Mouse (Mus musculus) layer of hippocampus, adult 11-12 months (tissue): ENCODE results near the gene Slc32a1.
A peak's percentile ranks its signal among the peaks of the same experiment; 100 is the strongest.

Source experiments
- DNase-seq: peaks from one replicate; pipeline ENCODE4 v3.0.0; 2022; ENCODE audit warnings: low spot score

The Slc32a1 gene

DNA sequence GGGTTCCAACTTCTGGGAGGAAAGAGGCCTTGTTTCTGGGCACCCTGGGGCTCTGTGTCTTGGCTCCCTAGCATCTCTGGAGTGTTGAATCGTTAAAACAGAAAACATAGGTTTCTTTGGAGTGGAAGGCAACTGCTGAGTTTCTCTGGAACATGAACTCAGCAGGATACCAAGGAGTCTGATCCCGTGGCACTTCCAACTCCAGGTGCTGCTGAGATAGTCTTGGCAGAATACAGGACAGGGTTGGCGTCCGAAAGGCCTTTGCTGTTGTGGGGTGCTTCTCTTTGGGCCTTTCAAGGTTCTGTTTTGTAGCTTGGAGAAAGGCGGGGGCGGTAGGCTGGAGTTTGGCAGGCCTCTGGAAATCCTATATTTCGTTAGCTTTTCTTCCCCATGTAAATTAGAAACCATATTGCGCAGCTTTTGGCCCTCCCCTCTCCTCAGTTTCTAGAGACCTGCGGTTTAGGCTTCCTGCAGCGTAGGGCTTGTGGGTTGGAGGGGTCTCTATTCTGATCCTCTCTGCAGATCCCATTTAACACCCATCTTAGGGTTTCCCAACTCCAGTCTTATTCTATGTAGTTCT is 2.2 kb downstream of the Slc32a1 start:
- no peak for DNase-seq

DNA sequence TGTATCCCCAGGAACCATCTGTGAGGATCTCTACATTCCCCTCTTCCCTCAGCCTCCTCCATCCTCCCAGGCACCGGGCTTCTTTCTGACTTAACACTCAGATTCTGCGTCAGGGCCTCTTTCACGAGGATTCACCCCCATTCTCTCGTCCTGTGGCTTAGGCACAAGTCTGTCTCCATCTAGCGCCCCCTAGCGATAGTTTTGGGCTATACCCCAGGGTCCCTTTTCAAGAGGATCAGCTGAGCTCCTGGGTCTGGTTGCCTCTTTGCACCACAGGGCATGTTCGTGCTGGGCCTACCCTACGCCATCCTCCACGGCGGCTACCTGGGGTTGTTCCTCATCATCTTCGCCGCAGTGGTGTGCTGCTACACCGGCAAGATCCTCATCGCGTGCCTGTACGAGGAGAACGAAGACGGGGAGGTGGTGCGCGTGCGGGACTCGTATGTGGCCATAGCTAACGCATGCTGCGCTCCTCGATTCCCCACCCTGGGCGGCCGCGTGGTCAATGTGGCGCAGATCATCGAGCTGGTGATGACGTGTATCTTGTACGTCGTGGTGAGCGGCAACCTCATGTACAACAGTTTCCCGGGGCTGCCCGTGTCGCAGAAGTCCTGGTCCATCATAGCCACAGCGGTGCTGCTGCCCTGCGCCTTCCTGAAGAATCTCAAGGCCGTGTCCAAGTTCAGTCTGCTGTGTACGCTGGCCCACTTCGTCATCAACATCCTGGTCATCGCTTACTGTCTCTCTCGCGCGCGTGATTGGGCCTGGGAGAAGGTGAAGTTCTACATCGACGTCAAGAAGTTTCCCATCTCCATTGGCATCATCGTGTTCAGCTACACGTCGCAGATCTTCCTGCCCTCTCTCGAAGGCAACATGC is 3.2 kb downstream of the Slc32a1 start:
- peak; percentile 65 for DNase-seq

DNA sequence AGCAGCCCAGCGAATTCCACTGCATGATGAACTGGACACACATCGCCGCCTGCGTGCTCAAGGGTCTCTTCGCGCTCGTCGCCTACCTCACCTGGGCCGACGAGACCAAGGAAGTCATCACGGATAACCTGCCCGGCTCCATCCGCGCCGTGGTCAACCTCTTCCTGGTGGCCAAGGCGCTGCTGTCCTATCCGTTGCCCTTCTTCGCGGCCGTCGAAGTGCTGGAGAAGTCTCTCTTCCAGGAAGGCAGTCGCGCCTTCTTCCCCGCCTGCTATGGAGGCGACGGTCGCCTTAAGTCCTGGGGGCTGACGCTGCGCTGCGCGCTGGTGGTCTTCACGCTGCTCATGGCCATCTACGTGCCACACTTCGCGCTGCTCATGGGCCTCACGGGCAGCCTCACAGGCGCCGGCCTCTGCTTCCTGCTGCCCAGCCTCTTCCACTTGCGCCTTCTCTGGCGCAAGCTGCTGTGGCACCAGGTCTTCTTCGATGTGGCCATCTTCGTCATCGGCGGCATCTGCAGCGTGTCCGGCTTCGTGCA is 3.9 kb downstream of the Slc32a1 start:
- no peak for DNase-seq

DNA sequence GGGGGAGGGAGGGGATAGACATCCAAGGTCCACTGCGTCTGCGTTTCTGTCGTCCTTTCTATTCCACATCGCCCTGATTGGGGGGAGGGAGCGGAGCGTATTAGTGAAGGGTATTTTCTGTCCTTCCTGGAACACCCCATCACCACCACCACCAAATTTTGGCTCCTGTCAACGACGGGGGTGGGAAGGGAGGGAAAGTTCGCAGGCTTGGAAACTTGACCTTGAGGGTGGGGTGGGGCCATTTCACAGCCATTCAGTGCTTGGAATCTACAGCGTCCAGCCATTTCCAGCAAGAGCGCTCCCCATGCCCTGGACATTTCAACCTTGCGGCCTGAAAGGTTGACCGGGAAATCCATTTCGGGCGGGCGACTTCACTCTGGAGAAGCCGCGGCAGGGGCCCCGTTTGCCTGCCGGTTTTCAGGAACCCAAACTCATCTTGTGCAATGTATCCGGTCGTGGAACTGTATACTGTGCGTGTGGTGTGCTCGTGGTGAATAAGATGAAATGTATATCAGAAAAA is 4.7 kb downstream of the Slc32a1 start:
- no peak for DNase-seq

DNA sequence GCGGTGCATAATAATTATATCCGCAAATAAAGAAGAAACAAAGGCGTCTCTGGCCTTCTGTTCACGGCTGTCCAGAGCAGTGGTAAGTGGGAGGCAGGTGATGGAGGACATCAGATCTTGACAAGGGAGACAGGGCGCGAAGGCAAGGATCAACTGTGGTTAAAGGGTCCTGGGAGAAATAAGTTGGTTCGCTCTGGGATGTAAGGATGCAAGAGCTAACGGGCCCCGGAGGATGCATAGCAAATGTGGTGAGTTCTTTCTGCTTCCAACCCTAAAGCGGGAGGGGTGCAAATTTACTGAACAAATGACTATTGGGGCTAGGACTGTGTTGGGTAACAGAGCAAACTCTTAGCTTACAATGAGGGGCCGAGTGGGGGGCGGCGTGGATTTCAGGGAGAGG is 5.1 kb downstream of the Slc32a1 start:
- DNase-seq, result no peak

DNA sequence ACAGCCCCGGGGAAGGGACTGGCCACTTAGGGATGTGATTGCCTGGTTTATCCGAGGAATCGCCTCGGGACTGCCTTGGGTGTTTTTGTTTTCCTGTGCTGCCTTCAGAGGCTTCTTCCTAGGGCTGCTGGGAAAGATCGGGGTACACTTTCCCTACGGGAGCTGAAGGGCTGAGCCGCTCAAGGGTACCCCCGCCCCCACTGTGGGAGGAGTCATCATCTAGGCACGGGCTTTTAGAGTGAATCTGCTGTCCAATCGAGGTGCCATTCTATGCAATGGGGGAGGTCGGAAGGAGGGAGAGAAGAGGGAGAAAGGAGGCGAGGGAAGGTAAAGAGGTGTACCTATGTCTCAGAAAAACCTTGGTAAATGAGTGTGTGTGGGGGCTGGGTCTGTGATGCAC is 5.7 kb downstream of the Slc32a1 start:
- no peak for DNase-seq

DNA sequence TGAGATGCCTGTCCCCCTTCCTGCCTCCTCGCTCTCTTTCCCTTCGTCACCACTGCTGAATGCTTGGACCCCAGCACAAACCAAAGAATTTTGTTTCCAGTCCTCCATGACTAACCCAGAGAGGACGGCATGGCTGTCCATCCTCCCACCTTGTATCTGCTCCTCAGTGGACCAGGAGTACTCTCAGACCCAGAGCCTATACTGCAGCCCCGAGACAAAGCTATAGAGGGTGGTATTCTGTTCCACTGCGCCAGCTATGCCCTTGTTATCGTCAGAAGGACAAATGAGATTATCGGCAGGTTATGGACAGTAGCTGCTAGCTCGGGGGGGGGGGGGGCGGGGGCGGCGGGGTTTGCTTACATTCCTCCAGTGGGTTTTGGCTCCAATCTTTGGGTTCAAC is 6.2 kb downstream of the Slc32a1 start:
- DNase-seq, result no peak

DNA sequence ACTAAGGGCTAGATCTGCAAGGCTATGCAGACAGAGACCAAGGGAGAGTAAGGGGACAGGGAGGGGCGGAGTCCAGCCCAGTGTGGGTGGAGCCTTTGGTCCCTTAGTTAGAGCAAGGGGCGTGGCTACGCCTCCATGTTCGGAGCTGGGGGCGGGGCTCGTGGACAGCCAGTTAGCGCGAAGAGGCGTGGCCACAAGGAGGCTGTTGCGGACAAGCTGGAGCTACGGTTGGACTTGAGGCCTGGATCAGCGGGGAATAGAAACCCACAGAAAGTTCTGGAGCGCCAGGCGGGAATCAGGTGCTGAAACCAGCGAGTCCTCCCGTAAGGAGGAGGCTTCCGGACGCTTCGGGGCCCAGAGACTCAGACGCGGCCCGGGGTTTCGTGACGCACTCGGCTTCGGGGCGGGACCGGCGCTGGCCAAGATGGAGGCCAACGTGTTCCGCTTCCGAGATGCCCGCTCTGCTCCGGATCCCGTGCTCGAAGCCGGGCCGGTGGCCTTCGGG is 14.2 kb downstream of the Slc32a1 start, which contains the start of gene Actr5:
Gene Actr5 (plus strand): TSS at position 171 of the 505 bp plus-strand sequence.
- DNase-seq, result peak; percentile 94

DNA sequence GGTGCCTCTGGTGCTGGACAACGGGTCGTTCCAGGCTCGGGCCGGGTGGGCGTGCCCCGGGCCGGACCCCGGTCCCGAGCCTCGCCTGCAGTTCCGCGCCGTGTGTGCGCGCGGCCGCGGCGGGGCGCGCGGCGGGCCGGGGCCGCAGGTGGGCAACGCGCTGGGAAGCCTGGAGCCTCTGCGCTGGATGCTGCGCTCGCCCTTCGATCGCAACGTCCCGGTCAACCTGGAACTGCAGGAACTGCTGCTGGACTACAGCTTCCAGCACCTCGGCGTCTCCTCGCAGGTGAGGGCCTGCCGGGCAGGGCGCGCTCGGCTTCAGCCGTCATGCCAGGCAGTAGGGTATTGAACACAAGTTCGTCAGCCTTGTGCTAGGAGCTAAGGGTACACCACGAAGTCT is 14.7 kb downstream of the Slc32a1 start:
- DNase-seq, result no peak

DNA sequence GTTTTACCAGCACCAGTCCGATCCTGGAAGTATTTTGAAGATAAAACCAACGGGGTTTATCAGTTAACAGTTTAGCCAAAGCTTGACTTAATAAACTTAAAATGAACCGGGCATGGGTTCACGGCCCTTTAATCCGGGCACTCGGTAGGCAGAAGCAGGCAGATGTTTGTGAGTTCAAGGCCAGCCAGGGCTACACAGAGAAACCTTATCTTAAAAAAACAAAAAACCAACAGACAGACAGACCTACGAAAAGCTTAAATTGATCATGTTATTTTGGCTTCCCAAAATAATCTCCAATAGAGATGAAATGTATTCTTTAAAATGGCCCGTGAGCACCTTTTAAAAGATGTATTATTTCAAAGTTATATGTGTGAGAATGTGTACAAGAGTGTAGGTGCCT is 15.1 kb downstream of the Slc32a1 start:
- no peak for DNase-seq

DNA sequence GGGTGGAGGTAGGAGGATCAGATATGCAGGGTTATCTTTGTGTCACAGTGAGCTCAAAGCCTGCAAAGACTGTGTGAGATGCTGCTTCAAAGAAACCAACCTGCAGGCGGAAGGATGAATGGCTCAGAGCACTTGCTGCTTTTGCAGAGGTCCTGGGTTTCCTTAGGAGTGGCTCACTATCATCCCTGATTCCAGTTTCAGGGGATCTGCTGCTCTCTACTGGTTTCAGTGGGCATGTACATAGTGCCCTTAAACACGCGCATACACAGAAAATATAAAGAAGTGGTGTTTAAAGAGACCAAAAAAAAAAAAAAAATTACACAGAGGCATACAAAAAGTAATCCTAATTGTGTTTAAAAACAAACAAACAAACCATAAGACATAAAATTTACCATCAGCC is 18.3 kb downstream of the Slc32a1 start:
- DNase-seq, result no peak

DNA sequence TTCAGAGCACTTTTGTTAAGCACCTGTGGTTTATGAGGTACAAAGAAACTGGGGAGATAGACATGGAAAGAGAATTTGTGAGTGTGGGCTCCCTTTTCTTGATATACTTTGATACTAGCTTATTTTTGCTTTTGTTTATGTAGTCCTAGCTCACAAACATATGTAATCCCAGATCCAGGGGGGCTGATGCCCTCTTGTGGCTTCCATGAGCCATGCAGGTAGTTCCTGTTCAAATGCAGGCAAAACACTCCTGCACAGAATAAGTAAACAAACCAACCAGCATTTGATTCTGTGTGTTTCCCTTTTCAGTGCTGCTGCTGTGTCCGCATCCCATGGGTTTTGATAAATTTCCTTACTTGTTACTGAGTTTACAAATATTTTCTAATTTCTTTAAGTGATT is 18.8 kb downstream of the Slc32a1 start:
- no peak for DNase-seq

DNA sequence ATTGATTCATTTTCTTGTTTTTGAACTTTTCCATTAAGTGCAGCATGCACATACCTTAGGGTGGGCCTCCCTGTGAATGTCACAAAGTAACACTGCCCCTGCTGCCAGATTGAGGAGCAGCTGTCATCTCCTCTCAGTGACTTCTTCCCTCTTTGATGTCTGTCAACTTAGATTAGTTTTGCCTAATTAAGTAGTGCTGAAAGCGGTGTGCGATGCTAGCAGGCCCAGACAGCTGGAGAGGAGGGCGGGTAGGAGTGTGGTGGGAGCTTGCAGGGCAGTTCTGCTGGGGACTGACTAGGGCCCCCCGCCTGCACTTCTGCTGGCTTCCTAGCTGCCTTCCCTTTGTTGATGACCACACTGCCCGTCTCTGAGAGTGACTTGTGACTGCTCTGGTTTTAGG is 21.3 kb downstream of the Slc32a1 start:
- no peak for DNase-seq

DNA sequence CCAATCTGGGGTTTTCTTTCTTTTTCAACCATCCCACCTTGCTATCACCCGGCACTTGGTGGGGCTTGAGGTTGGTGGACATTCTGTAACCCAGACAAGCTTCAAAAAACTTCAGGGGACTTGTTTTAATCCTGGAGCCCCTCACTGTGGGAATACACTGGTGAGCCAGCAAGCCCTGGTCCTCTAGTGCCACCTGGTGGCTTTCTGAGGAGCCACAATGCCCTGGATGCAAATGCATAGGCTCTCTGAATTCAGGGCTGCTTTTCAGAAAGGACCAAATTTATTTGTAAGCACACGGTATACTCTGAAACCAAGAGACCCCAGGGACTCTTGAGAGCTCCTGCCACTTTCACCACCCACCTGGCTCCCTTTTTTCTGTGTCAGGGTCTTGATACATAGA is 31.3 kb downstream of the Slc32a1 start:
- peak; percentile 74 for DNase-seq

DNA sequence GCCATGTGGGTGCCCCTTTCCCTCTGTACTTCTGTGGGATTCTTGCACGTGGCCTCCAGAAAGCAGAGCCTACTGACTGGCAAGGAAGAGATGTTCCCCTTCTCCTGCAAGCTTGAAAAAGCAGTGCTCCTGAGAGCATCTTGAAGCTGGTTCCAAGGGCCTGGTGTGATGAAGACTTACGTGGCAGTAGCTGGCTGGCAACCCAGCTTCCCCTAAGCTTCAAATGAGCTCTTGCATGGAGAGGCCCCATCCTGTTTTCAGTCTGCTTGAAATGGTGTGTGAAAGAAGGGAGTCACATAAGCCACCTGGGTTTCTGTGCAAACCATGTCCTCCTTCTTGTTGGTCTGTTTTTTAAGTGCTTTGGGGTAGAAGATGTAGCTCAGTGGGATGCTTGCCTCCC is 32.0 kb downstream of the Slc32a1 start:
- no peak for DNase-seq

DNA sequence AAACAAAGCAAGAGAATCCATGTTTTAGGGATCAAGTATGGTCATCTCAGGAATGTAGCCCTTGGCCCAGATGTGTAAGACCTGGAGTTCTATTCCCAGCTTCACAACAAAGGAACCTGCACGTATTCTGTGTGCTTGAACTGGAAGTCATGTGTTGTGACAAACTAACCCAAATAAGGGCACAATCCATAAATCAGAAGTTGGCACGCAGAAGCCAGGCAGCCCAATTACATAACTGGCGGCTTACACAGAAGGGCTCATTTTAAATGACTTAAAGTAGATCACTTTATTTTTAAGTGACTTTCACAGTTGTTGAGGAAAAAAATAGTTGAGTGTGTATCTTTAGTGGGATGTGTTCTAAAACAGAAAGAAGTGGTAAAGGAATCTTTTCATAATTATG is 33.2 kb downstream of the Slc32a1 start:
- DNase-seq, result no peak

DNA sequence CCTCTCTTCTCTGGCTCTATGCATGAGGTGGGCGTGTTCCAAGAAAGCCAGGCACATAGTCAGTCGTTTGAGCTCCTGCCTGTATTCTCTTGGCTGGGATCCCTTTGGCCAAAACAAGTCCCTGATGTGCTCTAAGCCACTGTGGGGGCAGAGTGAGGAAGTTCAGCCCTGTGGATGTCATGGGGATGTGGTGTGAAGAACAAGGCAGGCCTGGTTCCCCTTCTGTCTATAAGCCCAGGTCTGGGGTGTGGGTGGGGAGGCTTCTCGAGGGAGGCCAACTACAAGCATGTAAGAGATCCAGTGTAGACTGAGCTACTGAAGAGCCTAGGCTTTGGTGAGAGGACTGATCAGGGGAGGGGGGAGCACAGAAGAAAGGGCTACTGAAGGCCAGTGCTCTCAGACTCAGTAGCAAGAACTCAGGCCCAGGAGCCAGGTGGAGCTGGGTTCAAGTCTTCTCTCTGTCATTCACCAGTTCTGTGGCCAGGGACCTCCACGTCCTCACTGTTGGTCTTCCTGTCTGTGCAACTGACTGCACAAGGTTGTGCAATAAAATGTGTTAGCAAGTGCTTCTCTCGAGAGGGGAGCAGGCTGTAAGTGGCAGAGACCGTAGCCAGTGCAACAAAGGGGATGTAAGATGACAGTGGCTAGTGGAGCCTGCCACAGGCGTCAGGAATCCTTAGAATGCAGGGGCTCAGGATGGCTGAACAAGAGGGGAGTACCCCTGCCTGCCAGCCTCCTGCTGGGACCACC is 40.8 kb downstream of the Slc32a1 start:
- no peak for DNase-seq

DNA sequence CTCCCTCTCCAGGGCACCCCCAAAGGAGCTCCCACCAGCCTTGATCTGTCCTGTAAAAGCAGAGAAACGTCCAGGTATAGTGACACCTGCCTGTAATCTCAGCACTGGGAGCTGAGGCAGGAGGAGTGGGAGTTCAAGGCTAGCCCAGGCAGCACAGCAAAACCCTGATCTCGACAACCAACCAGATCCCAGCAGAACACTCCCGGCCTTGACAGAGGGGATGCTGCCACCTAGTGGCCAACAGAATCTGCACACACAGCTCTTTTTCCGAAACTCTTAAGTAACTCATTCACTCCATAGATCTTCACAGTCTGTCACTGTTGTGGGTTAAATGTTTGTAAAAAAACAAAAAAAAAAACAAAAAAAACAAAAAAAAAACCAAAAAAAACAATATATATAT is 42.4 kb downstream of the Slc32a1 start:
- DNase-seq, result peak; percentile 87

DNA sequence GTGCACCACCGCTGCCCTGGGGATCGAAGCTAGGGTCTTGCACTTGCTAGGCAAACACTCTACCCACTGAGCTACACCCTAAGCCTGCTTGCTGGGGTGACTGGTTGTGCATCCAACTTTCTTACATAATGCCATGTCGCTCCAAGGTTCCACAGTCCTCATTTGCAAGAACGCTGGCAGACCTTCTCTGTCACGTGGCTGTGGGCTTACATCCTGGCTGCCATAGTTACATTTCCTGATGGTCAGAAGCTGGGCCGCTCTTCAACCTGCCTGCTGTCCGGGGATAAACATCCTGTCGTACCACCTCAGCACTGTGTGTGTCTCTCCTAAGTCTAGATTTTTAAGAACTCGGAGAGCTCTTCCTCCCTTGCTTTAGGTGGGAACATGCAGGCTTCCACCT is 44.1 kb downstream of the Slc32a1 start:
- DNase-seq, result no peak

DNA sequence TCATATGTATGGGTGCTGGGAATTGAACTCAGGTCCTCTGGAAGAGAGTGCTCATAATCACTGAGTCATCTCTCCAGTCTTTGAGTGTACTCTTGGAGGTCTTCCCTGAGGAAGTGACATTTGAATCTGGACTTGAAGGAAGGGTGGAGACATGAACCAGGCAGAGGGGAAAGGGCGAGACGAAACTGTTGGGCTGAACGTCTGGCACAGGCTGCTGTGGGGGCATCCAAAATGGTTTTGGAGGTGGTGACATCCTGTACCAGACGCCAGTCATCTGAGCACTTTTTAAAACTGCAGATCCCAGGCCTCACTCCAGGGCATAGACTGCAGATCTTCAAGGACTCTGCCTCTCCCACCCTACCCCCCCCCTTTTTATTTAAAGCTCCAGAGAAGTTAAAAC is 45.2 kb downstream of the Slc32a1 start:
- no peak for DNase-seq

DNA sequence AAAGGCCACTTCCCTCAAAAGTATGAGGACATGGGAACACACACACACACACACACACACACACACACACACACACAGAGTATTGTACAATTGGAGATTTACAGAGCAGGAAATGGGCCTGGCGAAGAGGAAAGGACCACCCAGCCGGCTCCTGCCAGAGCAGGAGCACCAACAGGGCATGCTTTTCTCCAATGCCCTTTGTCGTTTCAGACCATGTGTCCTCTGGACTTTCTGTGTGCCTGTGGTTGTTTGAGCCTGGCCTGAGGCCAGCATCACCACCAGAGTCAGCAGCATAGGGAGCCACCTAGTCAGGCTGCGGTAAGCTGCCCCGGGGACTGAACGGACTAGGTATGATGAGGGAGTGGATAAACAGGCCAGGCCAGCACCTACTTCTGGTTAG is 48.3 kb downstream of the Slc32a1 start:
- DNase-seq, result no peak

DNA sequence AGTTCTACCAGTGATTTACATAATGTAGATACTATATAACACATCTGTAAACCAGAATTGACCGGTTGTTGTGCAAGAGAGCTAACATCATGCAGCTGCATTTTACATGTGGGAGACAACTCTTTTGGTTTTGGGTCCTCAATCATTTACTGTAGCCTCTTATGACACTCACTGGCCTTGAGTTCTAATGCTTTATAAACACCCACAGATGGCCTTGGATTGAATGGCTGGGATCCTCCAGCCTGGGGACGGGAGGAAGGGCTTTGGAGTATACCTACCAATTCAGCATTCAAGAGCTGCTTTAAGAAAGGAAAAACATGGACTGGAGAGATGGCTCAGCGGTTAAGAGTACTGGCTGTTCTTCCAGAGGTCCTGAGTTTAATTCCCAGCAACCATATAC is 48.8 kb downstream of the Slc32a1 start:
- DNase-seq, result no peak
